In genomic region chr4:123460595-123461272, GRCm38 (mm10) we compare ENCODE assay signal across 11 mouse cellular contexts.
DNase-seq lines count a peak whose midpoint lies in the region; ATAC-seq and TF ChIP-seq lines count a peak whose summit lies in the region.
"Had no signal": no experiment of that assay in that cellular context is flagged by ENCODE, and none has a peak within 500 bp of the region (broad histone marks: within the 10 kb centered on the region; RNA-seq: fewer than 3 reads in every experiment).

No protein-coding gene starts in this region.

- intact Hi-C loops in left cerebral cortex, postnatal 4 days (cut with DNase I), result no loop called here

- H3K4me1 ChIP-seq in intestine, postnatal 0 days (replicated peaks; ENCODE audit: control insufficient read depth, insufficient read depth, low read length), result no peaks in the 10 kb centered on the region
- no peaks in the 10 kb centered on the region for H3K4me1 ChIP-seq in intestine, embryonic 16.5 days (ENCODE audit: control insufficient read depth, insufficient read depth, low read length)
- H3K4me1 ChIP-seq: forebrain, embryonic 10.5 days; midbrain, embryonic 12.5 days had no signal

- TF ChIP-seq CTCF in intestine, postnatal 0 days (IDR thresholded peaks at IDR 0.05; ENCODE audit: low read depth), result peak; percentile 65

- 61% methylated on average over 8 of the region's 8 CpGs for WGBS in intestine, postnatal 0 days
- WGBS in intestine, embryonic 16.5 days, result 69% methylated on average over 8 of the region's 8 CpGs

- H3K9me3 ChIP-seq in intestine, postnatal 0 days (ENCODE audit: control insufficient read depth), result no peaks in the 10 kb centered on the region
- H3K9me3 ChIP-seq in intestine, embryonic 16.5 days (ENCODE audit: control insufficient read depth, low read length), result no peaks in the 10 kb centered on the region
- H3K9me3 ChIP-seq: forebrain, embryonic 10.5 days; midbrain, embryonic 12.5 days had no signal

- H3K27ac ChIP-seq in intestine, postnatal 0 days (ENCODE audit: low read depth, low read length), result no peak overlapping the region
- no peak overlapping the region for H3K27ac ChIP-seq in intestine, embryonic 16.5 days (ENCODE audit: low read length)
- H3K27ac ChIP-seq: forebrain, embryonic 10.5 days; midbrain, embryonic 12.5 days had no signal

- H3K4me2 ChIP-seq in intestine, postnatal 0 days (replicated peaks; ENCODE audit: low read depth), result no peak overlapping the region
- no peak overlapping the region for H3K4me2 ChIP-seq in intestine, embryonic 16.5 days (ENCODE audit: low read depth, low read length)
- H3K4me2 ChIP-seq: midbrain, embryonic 12.5 days had no signal

- H3K36me3 ChIP-seq in intestine, postnatal 0 days (ENCODE audit: control insufficient read depth, insufficient read depth), result peaks cover 44% of the 10 kb centered on the region
- H3K36me3 ChIP-seq in intestine, embryonic 16.5 days (ENCODE audit: control insufficient read depth, insufficient read depth, low read length), result peaks cover 9% of the 10 kb centered on the region; the same call in 1 of the 2 replicates

- no peak for ATAC-seq in intestine, postnatal 0 days
- no peak for ATAC-seq in intestine, embryonic 16.5 days

- DNase-seq in A20 (ENCODE audit: low read depth, low spot score), result peak; percentile 12
- peak; percentile 52 for DNase-seq in ZHBTc4 (ENCODE audit: low read depth, low spot score)
- peak; percentile 40 to 50 for DNase-seq in kidney, postnatal 4 days
- no peak for DNase-seq in yolk sac, embryonic 10.5 days (ENCODE audit: low spot score)
- no peak for DNase-seq in left cerebral cortex, postnatal 4 days
- no peak for DNase-seq in layer of hippocampus, postnatal 36 days
- DNase-seq: layer of hippocampus, adult 9-11 months had no signal

- no peak overlapping the region for H3K4me3 ChIP-seq in intestine, postnatal 0 days (ENCODE audit: low read depth, low read length)
- H3K4me3 ChIP-seq in intestine, embryonic 16.5 days (ENCODE audit: low read length), result no peak overlapping the region
- H3K4me3 ChIP-seq: forebrain, embryonic 10.5 days; midbrain, embryonic 12.5 days had no signal

- H3K9ac ChIP-seq in intestine, postnatal 0 days (ENCODE audit: low read depth, low read length), result no peak overlapping the region
- H3K9ac ChIP-seq in intestine, embryonic 16.5 days (ENCODE audit: low read depth, low read length), result no peak overlapping the region
- H3K9ac ChIP-seq: midbrain, embryonic 12.5 days had no signal

- no peaks in the 10 kb centered on the region for H3K27me3 ChIP-seq in intestine, postnatal 0 days (replicated peaks; ENCODE audit: control insufficient read depth, insufficient read depth, low read length)
- no peaks in the 10 kb centered on the region for H3K27me3 ChIP-seq in intestine, embryonic 16.5 days (replicated peaks; ENCODE audit: control insufficient read depth, insufficient read depth, low read length)
- H3K27me3 ChIP-seq: midbrain, embryonic 12.5 days had no signal

Comparison
In these comparisons a context has a peak if more than half of its experiments do, and no peak if none do; other contexts are left out.
1. DNase-seq: peak in A20 (single experiment), ZHBTc4 (single experiment) and kidney, postnatal 4 days (2 of 2); none in yolk sac, embryonic 10.5 days (single experiment), left cerebral cortex, postnatal 4 days (single experiment) and layer of hippocampus, postnatal 36 days (0 of 2).